Mouse (Mus musculus) forebrain, embryonic 13.5 days (tissue): Measurements from ENCODE around the gene H2-M2. TPM values are rescaled to one million over a fixed set of nuclear protein-coding genes. Genes with fewer than 3 reads are reported as not detected.
"Not testable (repeated sequence)": the region's sequence is repeated elsewhere in the genome, so short reads cannot be mapped to it uniquely, and the experiment has no call there.

Experiments used
- ATAC-seq: fragments of 200-750 bp; cut with Nextera tagmentation; 2 replicates; pipeline ENCODE4 v1.8.0; 2017
- H3K27ac ChIP-seq: fragments of 300-500 bp; sonication (generic); 2 replicates; pipeline ENCODE4 v1.5.1; 2015; ENCODE audit warnings: inconsistent platforms, mild to moderate bottlenecking, moderate library complexity
- H3K27me3 ChIP-seq: fragments of 300-500 bp; sonication (generic); 2 replicates; pipeline ENCODE4 v1.6.1; 2015; ENCODE audit warnings: mild to moderate bottlenecking, inconsistent platforms
- H3K36me3 ChIP-seq: fragments of 300-500 bp; sonication (generic); 2 replicates; pipeline ENCODE4 v1.6.1; 2015; ENCODE audit warnings: mild to moderate bottlenecking, inconsistent platforms; ENCODE audit not compliant: poor library complexity, severe bottlenecking
- H3K4me1 ChIP-seq: fragments of 300-500 bp; sonication (generic); 2 replicates; pipeline ENCODE4 v1.6.1; 2015; ENCODE audit warnings: inconsistent platforms
- H3K4me2 ChIP-seq: fragments of 300-500 bp; sonication (generic); 2 replicates; pipeline ENCODE4 v1.6.1; 2015; ENCODE audit warnings: inconsistent platforms, mild to moderate bottlenecking, moderate library complexity
- H3K4me3 ChIP-seq: fragments of 300-500 bp; sonication (generic); 2 replicates; pipeline ENCODE4 v1.5.1; 2015; ENCODE audit warnings: mild to moderate bottlenecking, inconsistent platforms
- H3K9ac ChIP-seq: fragments of 300-500 bp; sonication (generic); 2 replicates; pipeline ENCODE4 v1.6.1; 2015; ENCODE audit warnings: mild to moderate bottlenecking, inconsistent platforms
- H3K9me3 ChIP-seq: fragments of 300-500 bp; sonication (generic); replicated peaks from 2 replicates; pipeline ENCODE4 v1.6.1; 2016; ENCODE audit warnings: inconsistent platforms
- WGBS: fragments of 180-500 bp; shearing (Covaris S2); methylation state at CpG from one replicate; pipeline ENCODE4 v1.1.7; 2015; 5-methylcytosine and 5-hydroxymethylcytosine counted together
- polyA plus RNA-seq: library from polyadenylated mRNA; unstranded; fragments of >200 nt; fragmentation: Nextera tagmentation; extraction: Ambion mirVana; gene quantifications from 2 replicates; pipeline ENCODE4 v1.2.1, GENCODE M21; 2015

Gene H2-M2
- not detected in 2 replicates for polyA plus RNA-seq

DNA sequence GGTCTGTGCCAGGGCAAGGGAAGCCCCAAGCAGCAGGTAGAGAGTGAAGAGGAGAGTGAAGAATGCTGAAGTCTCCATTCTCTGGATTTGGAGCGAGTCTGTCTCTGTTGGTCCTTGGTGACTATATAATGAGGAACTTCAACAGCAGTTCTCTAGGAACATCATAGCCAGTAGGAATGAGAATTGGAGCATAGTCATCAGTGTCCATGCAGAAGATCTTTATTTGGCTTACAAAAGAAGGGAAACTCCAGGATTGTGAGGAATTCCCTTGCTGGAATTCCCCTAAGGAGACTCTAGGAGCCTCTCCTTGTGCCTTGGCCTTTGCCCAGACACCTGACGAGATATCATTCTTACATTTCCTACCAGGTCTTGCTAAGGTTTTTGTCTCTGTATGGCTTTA lies at the start of gene H2-M2:
Gene H2-M2 (minus strand): TSS at position 101 of the 400 bp plus-strand sequence.
- ATAC-seq, result no peak
- 85% methylated on average over 2 of the region's 2 CpGs for WGBS
- 0 out of 2 replicates have a peak, but pooled peaks cover 8% of the 10 kb centered on the region for H3K9me3 ChIP-seq

DNA sequence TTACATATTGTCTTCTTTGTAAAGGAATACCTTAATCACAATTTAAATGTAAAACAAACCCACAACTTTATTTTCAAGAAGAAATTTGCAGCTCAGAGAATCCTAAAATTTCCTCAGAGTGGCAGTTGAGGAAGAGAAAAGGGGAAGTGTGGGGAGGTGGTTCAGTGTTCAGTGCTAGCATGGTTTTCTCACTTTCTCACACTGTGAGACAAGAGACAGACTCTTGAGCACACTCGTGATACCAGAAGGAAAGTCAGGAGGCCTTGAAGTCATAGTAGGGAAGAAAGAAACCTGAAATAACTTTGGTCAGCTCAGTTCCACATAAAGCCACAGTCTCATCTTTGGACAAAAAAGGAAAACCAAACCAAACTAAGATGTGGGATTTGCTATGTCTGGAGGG lies 42.1 kb upstream of the H2-M2 start:
- 75% methylated on average over 1 of the region's 1 CpGs for WGBS

More for the DNA sequence above, at the start of gene H2-M2:
- Histone ChIP-seq H3K27ac (no peak within 1 kb of the TSS), H3K9ac (no peak within 1 kb of the TSS), H3K4me1 (no peaks in the 10 kb centered on the region), H3K27me3 (no peaks in the 10 kb centered on the region), H3K36me3 (no peaks in the 10 kb centered on the region), H3K4me3 (no peak within 1 kb of the TSS), H3K4me2 (no peak within 1 kb of the TSS)

DNA sequence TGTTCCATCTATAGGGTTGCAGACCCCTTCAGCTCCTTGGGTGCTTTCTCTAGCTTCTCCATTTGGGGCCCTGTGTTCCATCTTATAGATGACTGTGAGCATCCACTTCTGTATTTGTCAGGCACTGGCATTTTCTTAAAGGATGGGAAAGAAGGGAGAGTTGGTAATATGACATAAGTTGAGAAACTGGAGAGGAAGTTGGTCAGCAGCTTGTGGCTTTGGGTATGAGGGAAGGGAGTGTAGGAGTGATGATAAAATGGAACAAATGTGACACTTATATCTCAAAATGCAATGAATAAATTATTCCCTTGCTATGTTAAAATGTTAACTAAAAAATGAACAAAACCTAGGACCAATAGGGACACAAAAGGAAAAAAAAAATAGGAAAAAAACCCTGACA lies 41.3 kb upstream of the H2-M2 start:
- H3K27me3 ChIP-seq, H3K9ac ChIP-seq: not testable (repeated sequence)

More for the DNA sequence above, 42.1 kb upstream of the H2-M2 start:
- not testable (repeated sequence) for H3K27me3 ChIP-seq, ATAC-seq, H3K4me3 ChIP-seq, H3K9me3 ChIP-seq, H3K4me1 ChIP-seq, H3K4me2 ChIP-seq, H3K36me3 ChIP-seq, H3K9ac ChIP-seq, H3K27ac ChIP-seq

DNA sequence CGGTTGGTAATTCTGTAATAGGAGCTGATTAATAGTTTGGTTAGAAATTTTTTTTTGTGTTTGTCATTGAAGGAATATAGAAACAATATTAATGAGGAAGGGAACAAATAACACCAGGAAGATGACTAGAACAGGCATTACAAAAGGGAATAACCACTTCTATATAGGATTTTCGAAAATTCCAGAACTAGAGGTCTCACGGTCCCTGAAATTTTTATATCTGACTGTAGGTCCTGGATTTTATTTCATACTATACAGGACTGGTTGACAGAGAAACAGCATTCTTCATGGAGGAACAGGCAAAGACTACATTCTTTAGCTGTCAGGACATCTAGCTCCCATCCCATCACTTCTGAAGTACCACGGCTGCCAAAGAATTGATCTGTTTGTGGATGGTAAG lies 24.4 kb upstream of the H2-M2 start, which contains the start of gene Olfr111:
Gene Olfr111 (plus strand): TSS at position 301 of the 400 bp plus-strand sequence.
- Histone ChIP-seq H3K36me3 (no peaks in the 10 kb centered on the region), H3K4me2 (no peak within 1 kb of the TSS), H3K27me3 (no peaks in the 10 kb centered on the region), H3K9ac (no peak within 1 kb of the TSS), H3K9me3 (no peaks in the 10 kb centered on the region), H3K4me3 (no peak within 1 kb of the TSS), H3K4me1 (no peaks in the 10 kb centered on the region), H3K27ac (no peak within 1 kb of the TSS)
- no peak for ATAC-seq
- WGBS, result 91% methylated on average over 4 of the region's 4 CpGs

More for the DNA sequence above, 41.3 kb upstream of the H2-M2 start:
- not testable (repeated sequence) for H3K9me3 ChIP-seq, H3K36me3 ChIP-seq, H3K4me2 ChIP-seq, ATAC-seq, H3K4me3 ChIP-seq, H3K27ac ChIP-seq, H3K4me1 ChIP-seq

DNA sequence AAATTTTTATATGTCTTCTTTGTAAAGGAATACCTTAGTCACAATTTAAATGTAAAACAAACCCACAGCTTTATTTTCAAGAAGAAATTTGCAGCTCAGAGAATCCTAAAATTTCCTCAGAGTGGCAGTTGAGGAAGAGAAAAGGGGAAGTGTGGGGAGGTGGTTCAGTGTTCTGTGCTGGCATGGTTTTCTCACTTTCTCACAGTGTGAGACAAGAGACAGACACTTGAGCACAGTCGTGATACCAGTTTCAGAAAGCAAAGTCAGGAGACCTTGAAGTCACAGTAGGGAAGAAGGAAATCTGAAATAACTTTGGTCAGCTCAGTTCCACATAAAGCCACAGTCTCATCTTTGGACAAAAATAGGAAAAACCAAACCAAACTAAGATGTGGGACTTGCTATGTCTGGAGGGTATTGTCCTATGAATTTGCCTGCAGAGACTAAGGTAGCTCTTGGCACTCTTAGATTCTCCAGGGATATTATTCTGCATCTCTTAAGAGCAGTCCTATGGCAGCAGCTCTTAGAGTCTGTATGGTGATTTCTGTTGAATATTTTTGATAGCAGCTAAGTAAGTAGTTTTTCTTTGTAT lies 8.7 kb upstream of the H2-M2 start, which contains the start of gene Olfr110:
Gene Olfr110 (plus strand): TSS at position 539 of the 589 bp plus-strand sequence.
- Histone ChIP-seq H3K4me2 (no peak within 1 kb of the TSS), H3K4me1 (no peaks in the 10 kb centered on the region), H3K27ac (no peak within 1 kb of the TSS), H3K4me3 (no peak within 1 kb of the TSS), H3K36me3 (no peaks in the 10 kb centered on the region), H3K9ac (no peak within 1 kb of the TSS), H3K27me3 (no peaks in the 10 kb centered on the region), H3K9me3 (no peaks in the 10 kb centered on the region)
- 60% methylated on average over 1 of the region's 1 CpGs for WGBS
- no peak for ATAC-seq

DNA sequence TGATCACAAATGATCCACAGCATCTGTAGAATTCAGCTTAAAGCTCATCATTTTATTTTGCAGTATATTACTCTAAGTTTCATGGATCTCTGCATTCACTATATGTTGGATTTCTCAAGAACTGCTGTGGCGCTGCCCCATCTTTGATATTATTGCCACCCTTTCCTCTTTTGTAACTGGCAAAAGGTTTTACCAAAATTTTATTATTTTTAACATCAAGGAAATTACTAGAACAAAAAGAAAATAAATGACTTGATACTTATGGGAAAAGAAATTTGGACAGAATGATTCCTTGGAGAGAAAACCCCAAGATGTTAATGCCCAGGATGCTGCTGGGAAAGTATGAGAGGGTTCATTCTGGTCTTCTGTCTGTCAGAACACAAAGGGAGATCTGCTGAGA lies 24.7 kb downstream of the H2-M2 start, which contains the start of gene Olfr109:
Gene Olfr109 (plus strand): TSS at position 301 of the 400 bp plus-strand sequence.
- Histone ChIP-seq H3K4me3 (no peak within 1 kb of the TSS), H3K36me3 (no peaks in the 10 kb centered on the region), H3K27me3 (no peaks in the 10 kb centered on the region), H3K9me3 (no peaks in the 10 kb centered on the region), H3K27ac (no peak within 1 kb of the TSS), H3K4me1 (no peaks in the 10 kb centered on the region), H3K9ac (no peak within 1 kb of the TSS), H3K4me2 (no peak within 1 kb of the TSS)
- 100% methylated on average over 1 of the region's 1 CpGs for WGBS
- no peak for ATAC-seq

DNA sequence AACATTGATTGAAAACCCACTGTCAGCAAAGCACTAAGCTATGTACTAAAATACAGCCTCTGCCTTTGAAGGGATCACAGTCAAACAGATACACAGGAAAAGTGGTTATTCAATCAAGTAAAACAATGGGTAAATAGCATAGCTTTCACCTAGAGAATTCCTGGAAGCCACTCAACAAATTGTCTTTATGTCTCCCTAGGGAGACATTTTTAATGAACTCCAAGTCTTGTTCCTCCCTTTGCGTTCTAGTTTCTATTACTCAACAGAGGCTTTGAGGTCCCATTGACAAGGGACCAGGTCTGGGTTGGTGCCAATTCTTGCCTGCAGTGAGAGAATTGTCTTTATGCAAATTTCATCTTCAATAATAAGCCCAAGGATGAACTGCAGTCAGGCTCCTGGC lies 38.2 kb downstream of the H2-M2 start, which contains the start of gene Olfr108:
Gene Olfr108 (plus strand): TSS at position 301 of the 400 bp plus-strand sequence.
- no peak for ATAC-seq
- 81% methylated on average over 1 of the region's 1 CpGs for WGBS

More for the DNA sequence above, 38.2 kb downstream of the H2-M2 start, which contains the start of gene Olfr108:
- Histone ChIP-seq H3K4me1 (no peaks in the 10 kb centered on the region), H3K4me2 (no peak within 1 kb of the TSS), H3K36me3 (no peaks in the 10 kb centered on the region), H3K27ac (no peak within 1 kb of the TSS), H3K4me3 (no peak within 1 kb of the TSS), H3K9me3 (no peaks in the 10 kb centered on the region), H3K27me3 (no peaks in the 10 kb centered on the region), H3K9ac (no peak within 1 kb of the TSS)

Other genes starting within 250 kb of the H2-M2 start
- gene Olfr97, start 246.2 kb downstream of the H2-M2 start, polyA plus RNA-seq, result not detected in 2 replicates
- gene Olfr98, start 219.8 kb downstream of the H2-M2 start, polyA plus RNA-seq, result not detected in 2 replicates
- gene H2-M3, start 213.3 kb downstream of the H2-M2 start, polyA plus RNA-seq, result 0.61 and 1.6 TPM in 2 replicates
- not detected in 2 replicates for gene Olfr99, start 200.1 kb downstream of the H2-M2 start, polyA plus RNA-seq
- gene Olfr101, start 179.2 kb downstream of the H2-M2 start, polyA plus RNA-seq, result not detected in 2 replicates
- gene Olfr102, start 166.5 kb downstream of the H2-M2 start, polyA plus RNA-seq, result not detected in 2 replicates
- gene Olfr103, start 143.9 kb downstream of the H2-M2 start, polyA plus RNA-seq, result not detected in 2 replicates
- not detected in 2 replicates for gene Olfr104-ps, start 124.0 kb downstream of the H2-M2 start, polyA plus RNA-seq
- gene Olfr105-ps, start 104.5 kb downstream of the H2-M2 start, polyA plus RNA-seq, result not detected in 2 replicates
- not detected in 2 replicates for gene Olfr106-ps, start 93.2 kb downstream of the H2-M2 start, polyA plus RNA-seq
- not detected in 2 replicates for gene Olfr107, start 84.3 kb downstream of the H2-M2 start, polyA plus RNA-seq
- not detected in 2 replicates for gene Olfr108, start 38.1 kb downstream of the H2-M2 start, polyA plus RNA-seq
- gene Olfr109, start 24.6 kb downstream of the H2-M2 start, polyA plus RNA-seq, result not detected in 2 replicates
- not detected in 2 replicates for gene Olfr110, start 8.9 kb upstream of the H2-M2 start, polyA plus RNA-seq
- not detected in 2 replicates for gene Olfr111, start 24.5 kb upstream of the H2-M2 start, polyA plus RNA-seq
- gene Olfr112, start 85.9 kb upstream of the H2-M2 start, polyA plus RNA-seq, result not detected in 2 replicates
- not detected in 2 replicates for gene Olfr113, start 94.1 kb upstream of the H2-M2 start, polyA plus RNA-seq
- not detected in 2 replicates for gene Olfr114, start 109.2 kb upstream of the H2-M2 start, polyA plus RNA-seq
- not detected in 2 replicates for gene Olfr115, start 143.6 kb upstream of the H2-M2 start, polyA plus RNA-seq
- gene Olfr116, start 143.6 kb upstream of the H2-M2 start, polyA plus RNA-seq, result not detected in 2 replicates
- gene Olfr117, start 180.2 kb upstream of the H2-M2 start, polyA plus RNA-seq, result not detected in 2 replicates
- not detected in 2 replicates for gene Olfr118, start 183.4 kb upstream of the H2-M2 start, polyA plus RNA-seq
- not detected in 2 replicates for gene Olfr119, start 213.0 kb upstream of the H2-M2 start, polyA plus RNA-seq
- gene Olfr120, start 238.3 kb upstream of the H2-M2 start, polyA plus RNA-seq, result not detected in 2 replicates